Mouse (Mus musculus): ENCODE results near the gene Nudt8. TPM values are rescaled to one million over a fixed set of nuclear protein-coding genes. Genes with fewer than 3 reads are reported as not detected.
A peak's percentile ranks its signal among the peaks of the same experiment; 100 is the strongest.
"Not testable (repeated sequence)": the region's sequence is repeated elsewhere in the genome, so short reads cannot be mapped to it uniquely, and the experiment has no call there.

The Nudt8 gene
- polyA plus RNA-seq, 1 experiment from 2014 or later = 30.0 TPM

DNA sequence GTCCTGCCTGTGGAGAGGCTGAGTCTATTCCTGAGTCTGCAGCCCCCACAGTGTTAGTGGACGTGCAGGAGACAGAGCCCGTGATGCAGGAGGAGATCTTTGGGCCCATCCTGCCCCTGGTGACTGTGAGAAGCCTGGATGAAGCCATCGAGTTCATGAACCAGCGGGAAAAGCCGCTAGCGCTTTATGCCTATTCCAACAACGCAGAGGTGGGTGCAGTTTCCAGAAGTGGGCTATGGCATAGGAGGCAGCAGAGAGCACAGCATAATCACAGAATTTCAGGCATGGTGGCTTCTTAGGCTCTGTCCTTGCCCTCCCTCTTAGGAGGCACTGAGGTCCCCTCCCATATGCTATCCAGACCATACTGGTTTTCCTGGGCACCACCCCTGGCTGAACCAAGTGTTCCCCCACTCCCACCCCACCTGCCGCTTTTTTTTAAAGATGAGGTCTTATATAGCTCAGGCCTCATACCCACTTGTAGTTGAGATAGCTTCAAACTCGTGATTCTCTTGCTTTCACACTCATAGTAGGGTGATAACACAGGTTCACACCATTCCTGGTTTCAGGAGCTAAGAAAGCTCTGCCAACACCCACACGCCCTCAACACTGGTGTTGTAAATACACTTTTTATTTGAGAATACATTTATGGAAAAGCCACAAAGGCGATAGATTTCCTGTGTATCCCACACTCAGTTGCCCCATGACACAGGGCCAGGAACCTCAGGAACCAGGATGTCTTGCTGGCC lies 33.9 kb upstream of the Nudt8 start:
- no peak for ATAC-seq (ENCODE audit: insufficient number of reproducible peaks, insufficient read depth, low FRiP score, low TSS enrichment)
- Histone ChIP-seq H3K9me3 (no peaks in the 10 kb centered on the region), H3K27me3 (no peaks in the 10 kb centered on the region), H3K27ac (no peak overlapping the region), H3K4me1 (no peaks in the 10 kb centered on the region), H3K4me2 (replicated peaks) (no peak overlapping the region), H3K36me3 (no peaks in the 10 kb centered on the region), H3K9ac (no peak overlapping the region), H3K4me3 (no peak overlapping the region)
- 70% methylated on average over 11 of the region's 11 CpGs for WGBS

DNA sequence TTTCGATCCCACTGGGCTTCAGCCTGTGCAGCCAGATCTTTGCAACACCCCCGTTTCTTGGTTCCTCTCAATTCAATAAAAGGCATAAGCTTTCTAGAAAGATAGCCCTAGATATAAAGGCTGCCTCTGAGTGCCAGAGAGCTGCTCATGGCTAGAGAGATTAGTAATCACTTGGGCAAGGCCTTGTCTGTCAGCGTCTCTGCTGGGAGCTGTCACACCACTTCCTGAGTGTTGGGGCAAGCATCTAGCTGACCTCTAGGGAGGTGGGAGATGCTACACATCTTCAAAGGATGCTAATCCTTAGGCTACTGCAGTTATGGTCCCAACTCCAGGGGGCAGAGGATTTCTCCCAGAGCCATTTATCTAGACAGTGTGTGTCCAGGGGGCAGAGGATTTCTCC lies 33.1 kb upstream of the Nudt8 start:
- no peak overlapping the region for H3K4me3 ChIP-seq
- H3K4me1 ChIP-seq = peaks cover 7% of the 10 kb centered on the region
- WGBS = 61% methylated on average over 3 of the region's 3 CpGs
- no peak overlapping the region for H3K4me2 ChIP-seq (replicated peaks)
- H3K9me3 ChIP-seq = no peaks in the 10 kb centered on the region
- no peak overlapping the region for H3K9ac ChIP-seq
- H3K27me3 ChIP-seq = no peaks in the 10 kb centered on the region
- H3K27ac ChIP-seq = no peak overlapping the region
- no peak for ATAC-seq (ENCODE audit: insufficient number of reproducible peaks, insufficient read depth, low FRiP score, low TSS enrichment)
- H3K36me3 ChIP-seq = no peaks in the 10 kb centered on the region

DNA sequence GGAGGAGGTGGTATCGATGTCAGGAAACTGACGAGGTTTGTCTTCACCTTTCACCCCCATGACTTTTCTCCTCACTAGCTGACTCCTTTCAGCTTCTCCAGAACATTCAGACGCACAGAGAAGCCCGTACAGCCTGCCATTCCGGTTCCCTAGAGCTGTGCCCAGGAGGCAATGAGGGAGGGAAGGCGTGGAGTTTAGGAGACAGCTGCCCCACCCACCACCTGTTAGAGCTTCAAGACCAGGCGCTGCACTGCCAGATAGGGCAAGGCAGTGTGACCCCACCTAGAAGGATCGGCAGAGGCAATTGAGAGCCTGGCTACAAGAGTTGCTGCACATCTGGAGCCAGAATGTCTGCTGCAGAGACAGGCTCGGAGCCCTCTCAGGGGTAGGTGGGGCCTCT lies 28.2 kb upstream of the Nudt8 start, which contains the start of gene Aldh3b2:
Gene Aldh3b2 (plus strand): TSS at position 100 of the 400 bp plus-strand sequence.
- no peaks in the 10 kb centered on the region for H3K36me3 ChIP-seq
- no peak within 1 kb of the TSS for H3K4me2 ChIP-seq (replicated peaks)
- H3K9me3 ChIP-seq = no peaks in the 10 kb centered on the region
- no peak within 1 kb of the TSS for H3K4me3 ChIP-seq
- ATAC-seq (ENCODE audit: insufficient number of reproducible peaks, insufficient read depth, low FRiP score, low TSS enrichment) = no peak
- 25% methylated on average over 8 of the region's 9 CpGs for WGBS
- no peak within 1 kb of the TSS for H3K9ac ChIP-seq
- H3K27ac ChIP-seq = no peak within 1 kb of the TSS
- H3K4me1 ChIP-seq = peaks cover 10% of the 10 kb centered on the region
- no peaks in the 10 kb centered on the region for H3K27me3 ChIP-seq

DNA sequence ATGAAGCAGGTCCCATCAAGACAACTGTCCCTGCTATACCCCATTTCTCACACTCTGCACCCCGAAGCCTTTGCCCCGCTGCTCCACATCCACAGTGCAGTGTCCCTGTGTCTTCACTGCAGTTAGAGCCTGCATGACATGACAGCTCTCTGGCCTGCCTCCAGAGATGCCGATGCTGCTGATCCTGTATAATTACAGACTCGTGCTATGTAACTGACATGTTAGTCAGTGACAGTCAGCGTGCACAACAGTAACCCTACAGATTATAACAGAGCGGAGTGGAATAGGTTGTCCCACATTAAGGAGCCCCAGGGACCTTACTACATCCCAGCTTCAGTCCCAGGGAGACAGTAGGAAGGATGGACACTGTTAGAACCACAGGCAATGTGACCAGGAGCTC lies 25.8 kb upstream of the Nudt8 start:
- H3K4me1 ChIP-seq; ATAC-seq (ENCODE audit: insufficient number of reproducible peaks, insufficient read depth, low FRiP score, low TSS enrichment); H3K4me2 ChIP-seq (replicated peaks); H3K27ac ChIP-seq; H3K36me3 ChIP-seq; H3K9me3 ChIP-seq; H3K4me3 ChIP-seq; H3K9ac ChIP-seq; H3K27me3 ChIP-seq: not testable (repeated sequence)
- WGBS = 76% methylated on average over 6 of the region's 6 CpGs

DNA sequence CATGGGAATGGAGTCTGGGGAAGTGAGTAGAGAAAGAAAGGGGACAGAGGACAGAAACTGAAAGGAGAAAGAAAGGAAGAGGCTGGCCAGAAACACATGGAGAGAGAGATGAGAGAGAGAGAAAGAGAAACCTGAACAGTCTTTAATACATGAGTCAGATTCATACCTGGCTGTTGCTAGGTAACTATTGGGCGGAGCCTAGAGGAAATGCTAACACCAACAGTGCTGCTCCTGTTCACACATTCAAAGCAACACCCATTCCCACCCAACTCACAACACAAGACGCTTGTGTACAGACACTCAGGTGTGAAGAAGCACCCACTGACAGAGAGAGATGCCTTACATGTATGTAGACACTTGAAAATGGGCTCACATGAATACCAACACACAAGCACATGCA lies 24.5 kb upstream of the Nudt8 start:
- Histone ChIP-seq H3K4me1 (peaks cover 10% of the 10 kb centered on the region), H3K9me3 (no peaks in the 10 kb centered on the region), H3K9ac (no peak overlapping the region), H3K27ac (no peak overlapping the region), H3K36me3 (no peaks in the 10 kb centered on the region), H3K4me3 (no peak overlapping the region), H3K27me3 (no peaks in the 10 kb centered on the region), H3K4me2 (replicated peaks) (no peak overlapping the region)
- 67% methylated on average over 2 of the region's 2 CpGs for WGBS
- no peak for ATAC-seq (ENCODE audit: insufficient number of reproducible peaks, insufficient read depth, low FRiP score, low TSS enrichment)

DNA sequence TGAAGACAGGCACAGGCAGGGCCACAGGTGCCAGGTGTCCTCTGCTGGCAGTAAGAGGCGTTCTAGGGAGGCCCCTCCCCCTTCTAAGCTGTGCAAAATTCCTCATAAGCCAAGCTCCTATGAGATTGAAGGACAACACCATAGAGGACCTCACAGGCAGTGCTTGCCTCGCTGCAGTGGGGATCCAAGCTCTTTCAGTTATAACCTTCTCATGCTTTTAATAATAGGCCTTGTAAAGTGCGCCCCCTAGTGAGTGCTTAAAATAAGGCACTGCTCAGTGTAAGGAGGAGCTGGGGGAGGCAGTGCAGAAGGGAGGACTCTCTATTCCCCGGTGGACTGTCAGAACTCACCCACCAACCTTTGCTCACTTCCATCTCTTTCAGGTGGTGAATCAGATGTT lies 20.1 kb upstream of the Nudt8 start:
- H3K4me3 ChIP-seq = no peak overlapping the region
- no peak overlapping the region for H3K4me2 ChIP-seq (replicated peaks)
- no peak overlapping the region for H3K27ac ChIP-seq
- ATAC-seq (ENCODE audit: insufficient number of reproducible peaks, insufficient read depth, low FRiP score, low TSS enrichment) = no peak
- no peaks in the 10 kb centered on the region for H3K9me3 ChIP-seq
- H3K36me3 ChIP-seq = no peaks in the 10 kb centered on the region
- H3K4me1 ChIP-seq = peaks cover 11% of the 10 kb centered on the region
- 13% methylated on average over 4 of the region's 4 CpGs for WGBS
- H3K27me3 ChIP-seq = no peaks in the 10 kb centered on the region
- no peak overlapping the region for H3K9ac ChIP-seq

DNA sequence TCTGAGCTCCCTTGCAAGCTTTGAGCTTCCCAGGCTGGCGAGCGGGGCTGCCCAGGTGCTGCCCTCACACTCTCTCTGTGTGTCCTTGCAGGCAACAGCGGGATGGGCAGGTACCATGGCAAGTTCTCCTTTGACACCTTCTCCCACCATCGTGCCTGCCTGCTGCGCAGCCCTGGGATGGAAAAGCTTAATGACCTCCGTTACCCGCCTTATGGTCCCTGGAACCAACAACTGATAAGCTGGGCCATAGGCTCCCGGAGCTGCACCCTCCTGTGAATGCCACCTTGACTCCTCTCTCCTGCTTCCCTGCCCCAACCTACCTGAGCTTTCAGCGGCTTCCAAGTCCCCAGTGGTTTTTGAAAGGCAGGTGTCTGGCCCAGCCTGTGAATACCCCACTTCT lies 19.5 kb upstream of the Nudt8 start:
- WGBS = 80% methylated on average over 9 of the region's 9 CpGs
- Histone ChIP-seq H3K4me3 (no peak overlapping the region), H3K9me3 (no peaks in the 10 kb centered on the region), H3K9ac (no peak overlapping the region), H3K27ac (no peak overlapping the region), H3K36me3 (no peaks in the 10 kb centered on the region), H3K4me2 (replicated peaks) (no peak overlapping the region), H3K27me3 (no peaks in the 10 kb centered on the region), H3K4me1 (peaks cover 11% of the 10 kb centered on the region)
- no peak for ATAC-seq (ENCODE audit: insufficient number of reproducible peaks, insufficient read depth, low FRiP score, low TSS enrichment)

DNA sequence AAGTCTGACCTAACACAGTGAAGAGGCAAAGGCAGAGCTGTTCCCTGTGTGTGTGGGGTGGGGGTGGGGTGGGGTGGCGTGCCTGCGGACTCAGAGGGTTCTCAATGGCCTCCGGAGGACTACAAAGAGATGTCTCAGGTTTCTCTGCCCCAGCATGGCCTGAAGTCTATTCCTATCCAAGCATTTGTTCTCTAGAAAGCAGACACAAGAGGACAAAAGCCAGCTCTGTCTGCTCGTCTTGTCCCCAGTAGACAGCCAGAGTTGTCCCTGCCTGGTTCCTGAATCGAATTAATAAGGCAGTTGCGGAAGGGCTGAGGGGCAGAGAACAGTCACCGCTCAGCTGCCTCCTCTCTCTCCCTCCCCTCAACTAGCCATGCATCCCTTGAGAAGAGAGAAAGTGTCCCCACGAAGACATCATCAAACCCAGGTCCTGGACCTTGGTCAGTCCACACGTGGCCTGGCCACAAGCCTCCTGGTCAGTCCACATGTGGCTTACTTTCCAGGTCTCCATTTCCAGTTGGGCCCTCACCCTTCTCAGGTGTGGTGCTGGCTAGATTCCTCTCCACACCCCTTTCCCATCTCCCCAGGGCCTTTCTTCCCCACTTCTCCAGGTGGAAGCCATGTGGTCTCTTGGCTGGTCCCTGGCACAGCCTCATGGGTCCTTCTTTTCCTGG lies 16.7 kb upstream of the Nudt8 start:
- H3K4me3 ChIP-seq = no peak overlapping the region
- ATAC-seq (ENCODE audit: insufficient number of reproducible peaks, insufficient read depth, low FRiP score, low TSS enrichment) = no peak
- no peaks in the 10 kb centered on the region for H3K36me3 ChIP-seq
- peak overlapping the region; percentile 52; the same call in 1 of the 2 replicates for H3K27ac ChIP-seq
- H3K9me3 ChIP-seq = no peaks in the 10 kb centered on the region
- 26% methylated on average over 9 of the region's 9 CpGs for WGBS
- H3K9ac ChIP-seq = no peak overlapping the region
- peaks cover 21% of the 10 kb centered on the region for H3K4me1 ChIP-seq
- no peaks in the 10 kb centered on the region for H3K27me3 ChIP-seq
- no peak overlapping the region for H3K4me2 ChIP-seq (replicated peaks)

DNA sequence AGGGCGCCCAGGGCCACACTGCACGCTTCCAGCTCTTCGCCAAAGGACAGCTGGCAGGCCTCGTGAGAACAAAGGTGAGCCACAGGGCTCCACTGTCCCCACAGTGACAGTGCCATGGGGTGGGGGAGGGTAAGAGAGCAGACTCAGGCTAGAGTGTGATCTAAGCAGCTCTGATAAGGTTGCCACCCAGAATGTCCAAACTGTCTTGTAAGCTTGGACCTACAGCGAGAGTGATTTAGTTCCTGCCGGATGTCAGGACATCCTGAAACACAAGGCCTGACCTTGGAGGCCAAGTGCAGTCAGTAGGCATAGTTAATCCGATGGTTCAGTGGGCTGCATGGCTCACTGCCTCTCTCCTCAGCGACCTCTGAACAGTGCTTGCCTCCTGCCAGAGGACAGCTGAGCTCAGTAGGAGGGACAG lies 15.1 kb upstream of the Nudt8 start:
- Histone ChIP-seq H3K36me3 (no peaks in the 10 kb centered on the region), H3K4me3 (no peak overlapping the region), H3K27ac (no peak overlapping the region), H3K27me3 (no peaks in the 10 kb centered on the region), H3K9me3 (no peaks in the 10 kb centered on the region), H3K9ac (no peak overlapping the region), H3K4me1 (peaks cover 21% of the 10 kb centered on the region), H3K4me2 (replicated peaks) (no peak overlapping the region)
- 0 out of 2 replicates have a peak, but pooled peaks have one; percentile 25 for ATAC-seq (ENCODE audit: insufficient number of reproducible peaks, insufficient read depth, low FRiP score, low TSS enrichment)
- 31% methylated on average over 8 of the region's 8 CpGs for WGBS

DNA sequence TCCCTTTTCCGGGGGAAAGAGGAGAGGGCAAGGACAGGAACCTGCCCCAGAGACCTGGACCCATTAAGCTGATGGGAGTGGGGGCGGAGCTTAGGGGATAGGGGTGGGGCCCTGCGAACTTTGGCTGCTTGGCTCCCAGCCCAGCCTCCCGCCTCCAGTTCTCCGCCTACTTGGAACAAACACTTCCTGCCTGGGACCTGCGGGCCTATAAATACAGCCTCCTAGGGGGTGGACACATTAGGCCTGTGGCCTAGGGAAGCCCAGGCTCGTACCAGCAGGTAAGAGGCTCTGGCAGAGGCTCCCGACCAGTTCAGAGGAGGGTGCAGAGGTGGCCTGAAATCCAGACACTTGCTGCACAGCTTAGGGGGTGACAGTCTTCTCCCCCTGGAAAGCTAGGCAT lies 14.0 kb upstream of the Nudt8 start, which contains the start of gene Acy3:
Gene Acy3 (plus strand): TSS at position 237 of the 400 bp plus-strand sequence.
- no peak within 1 kb of the TSS for H3K27ac ChIP-seq
- no peak within 1 kb of the TSS for H3K9ac ChIP-seq
- no peak within 1 kb of the TSS; the same call in 1 of the 2 replicates for H3K4me2 ChIP-seq (replicated peaks)
- H3K36me3 ChIP-seq = no peaks in the 10 kb centered on the region
- H3K4me1 ChIP-seq = peaks cover 21% of the 10 kb centered on the region
- H3K27me3 ChIP-seq = no peaks in the 10 kb centered on the region
- peak; percentile 54; the same call in 1 of the 2 replicates for ATAC-seq (ENCODE audit: insufficient number of reproducible peaks, insufficient read depth, low FRiP score, low TSS enrichment)
- 13% methylated on average over 8 of the region's 8 CpGs for WGBS
- no peak within 1 kb of the TSS for H3K4me3 ChIP-seq
- no peaks in the 10 kb centered on the region for H3K9me3 ChIP-seq

DNA sequence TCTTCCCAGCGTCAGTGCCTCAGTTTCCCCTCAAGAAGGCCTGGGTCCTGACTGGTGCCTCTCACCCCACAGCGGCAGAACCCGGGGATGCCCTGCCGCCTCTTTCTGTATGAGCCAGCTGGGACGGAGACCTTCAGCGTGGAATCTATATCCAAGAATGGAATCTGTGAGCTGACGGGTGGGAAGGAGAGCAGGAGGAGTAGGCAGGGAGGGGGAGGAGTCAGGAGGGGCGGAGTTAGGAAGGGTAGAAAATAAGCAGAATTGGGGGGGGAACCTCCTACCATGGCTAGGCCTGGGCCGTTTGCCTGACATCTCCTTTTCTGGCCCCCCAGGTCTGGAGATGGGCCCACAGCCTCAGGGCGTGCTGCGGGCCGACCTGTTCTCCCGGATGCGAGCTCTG lies 12.3 kb upstream of the Nudt8 start:
- H3K9me3 ChIP-seq = no peaks in the 10 kb centered on the region
- no peak overlapping the region for H3K27ac ChIP-seq
- no peak overlapping the region for H3K4me2 ChIP-seq (replicated peaks)
- no peak overlapping the region for H3K4me3 ChIP-seq
- H3K27me3 ChIP-seq = no peaks in the 10 kb centered on the region
- no peak overlapping the region for H3K9ac ChIP-seq
- peaks cover 20% of the 10 kb centered on the region for H3K4me1 ChIP-seq
- no peaks in the 10 kb centered on the region for H3K36me3 ChIP-seq
- no peak for ATAC-seq (ENCODE audit: insufficient number of reproducible peaks, insufficient read depth, low FRiP score, low TSS enrichment)
- WGBS = 86% methylated on average over 14 of the region's 14 CpGs

DNA sequence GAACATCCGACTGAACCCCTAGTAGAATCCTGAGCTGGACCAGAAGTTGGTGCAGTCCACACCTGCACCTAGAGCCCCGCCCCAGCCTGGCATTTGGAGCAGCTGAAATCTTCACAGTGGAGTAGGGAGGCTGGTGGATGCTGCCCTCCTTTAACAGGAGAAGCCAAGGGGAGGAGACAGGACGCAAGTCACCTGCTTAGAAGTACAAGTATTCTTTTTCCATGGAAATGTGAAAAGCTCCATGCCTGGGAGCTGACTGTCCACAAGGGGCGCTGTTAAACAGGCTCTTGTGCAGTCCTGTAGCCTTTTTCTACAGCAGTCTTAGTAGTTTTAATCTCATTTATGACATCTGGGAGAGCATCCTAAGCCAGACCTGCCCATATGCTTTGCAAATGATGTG lies 11.6 kb upstream of the Nudt8 start:
- 85% methylated on average over 4 of the region's 4 CpGs for WGBS
- H3K36me3 ChIP-seq = no peaks in the 10 kb centered on the region
- no peak overlapping the region for H3K27ac ChIP-seq
- ATAC-seq (ENCODE audit: insufficient number of reproducible peaks, insufficient read depth, low FRiP score, low TSS enrichment) = no peak
- H3K4me3 ChIP-seq = no peak overlapping the region
- H3K4me2 ChIP-seq (replicated peaks) = no peak overlapping the region
- H3K9ac ChIP-seq = no peak overlapping the region
- H3K9me3 ChIP-seq = no peaks in the 10 kb centered on the region
- no peaks in the 10 kb centered on the region for H3K27me3 ChIP-seq
- H3K4me1 ChIP-seq = peaks cover 14% of the 10 kb centered on the region

Data from embryonic facial prominence, embryonic 12.5 days (tissue).